Mouse (Mus musculus): ENCODE measurements around the gene Adamts6.

GRCm38 (mm10) chr13:104519981-104520380 is 232.3 kb downstream of the Adamts6 start:
- TF ChIP-seq TAL1 (IDR thresholded peaks at IDR 0.05; ENCODE audit: low read length) (no peak), GATA1 (IDR thresholded peaks at IDR 0.05; ENCODE audit: low read length) (no peak)
